Mouse (Mus musculus) cerebellum, adult 2 months (tissue): ENCODE measurements around the gene Vps39.

Source experiments
- CTCF ChIP-seq: fragments of 200-500 bp; IDR thresholded peaks from 2 replicates; pipeline ENCODE4 v1.5.1; 2011; ENCODE audit warnings: low read depth, mild to moderate bottlenecking, control low read depth, low read length, moderate library complexity, borderline replicate concordance; ENCODE audit not compliant: insufficient read depth
- POLR2A ChIP-seq: fragments of 200-500 bp; IDR thresholded peaks from 2 replicates; pipeline ENCODE4 v1.6.1; 2011; ENCODE audit warnings: low read length, control low read depth, borderline replicate concordance; ENCODE audit not compliant: insufficient read depth

DNA sequence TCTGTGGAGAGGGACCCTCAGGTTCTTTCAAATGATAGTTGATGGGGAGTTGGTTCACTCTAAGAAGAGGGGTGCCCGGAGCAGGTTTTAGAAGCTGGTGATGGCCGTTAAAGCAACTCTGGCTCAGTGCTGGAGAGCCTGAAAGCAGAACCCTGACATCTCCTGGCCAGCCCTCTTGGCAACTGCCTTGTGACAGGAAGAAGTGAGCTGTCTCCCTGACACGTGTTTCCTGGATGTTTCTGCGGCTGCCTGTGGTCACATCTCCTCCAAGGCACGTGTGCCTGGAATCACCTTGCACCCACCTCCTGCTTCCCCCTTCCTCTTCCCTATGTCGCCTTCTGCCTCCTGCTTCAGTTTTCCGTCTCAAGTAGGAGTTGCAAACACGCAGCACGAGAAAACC lies 4.8 kb downstream of the Vps39 start:
- TF ChIP-seq POLR2A (no peak), CTCF (no peak)
